In genomic region chr13:111802900-111803299, GRCm38 (mm10) we compare ENCODE assay signal across 19 mouse cellular contexts. TPM values are rescaled to one million over a fixed set of nuclear protein-coding genes. Genes with fewer than 3 reads are reported as not detected.
DNase-seq lines count a peak whose midpoint lies in the region; ATAC-seq lines count a peak whose summit lies in the region.
"Had no signal": no experiment of that assay in that cellular context is flagged by ENCODE, and none has a peak within 500 bp of the region (broad histone marks: within the 10 kb centered on the region; RNA-seq: fewer than 3 reads in every experiment).

No protein-coding gene starts in this region.

- no peaks in the 10 kb centered on the region for H3K36me3 ChIP-seq in embryonic facial prominence, embryonic 13.5 days
- H3K36me3 ChIP-seq in embryonic facial prominence, embryonic 10.5 days (replicated peaks): no peaks in the 10 kb centered on the region
- H3K36me3 ChIP-seq in kidney, embryonic 16.5 days (ENCODE audit: insufficient read depth, low read length): no peaks in the 10 kb centered on the region
- no peaks in the 10 kb centered on the region for H3K36me3 ChIP-seq in forebrain, embryonic 15.5 days
- H3K36me3 ChIP-seq: liver, embryonic 13.5 days; midbrain, embryonic 13.5 days; neural tube, embryonic 13.5 days had no signal

- H3K4me1 ChIP-seq in embryonic facial prominence, embryonic 13.5 days: peaks cover 77% of the 10 kb centered on the region
- peaks cover 85% of the 10 kb centered on the region for H3K4me1 ChIP-seq in embryonic facial prominence, embryonic 10.5 days
- peaks cover 86% of the 10 kb centered on the region for H3K4me1 ChIP-seq in kidney, embryonic 16.5 days (ENCODE audit: insufficient read depth, low read length)
- peaks cover 46% of the 10 kb centered on the region for H3K4me1 ChIP-seq in forebrain, embryonic 15.5 days

- no peaks in the 10 kb centered on the region for H3K27me3 ChIP-seq in embryonic facial prominence, embryonic 13.5 days
- no peaks in the 10 kb centered on the region for H3K27me3 ChIP-seq in embryonic facial prominence, embryonic 10.5 days (replicated peaks; ENCODE audit: low read depth, poor library complexity, severe bottlenecking)
- H3K27me3 ChIP-seq in kidney, embryonic 16.5 days (ENCODE audit: insufficient read depth, low read length): no peaks in the 10 kb centered on the region
- no peaks in the 10 kb centered on the region for H3K27me3 ChIP-seq in forebrain, embryonic 15.5 days
- H3K27me3 ChIP-seq: liver, embryonic 13.5 days; midbrain, embryonic 13.5 days; neural tube, embryonic 13.5 days had no signal

- ATAC-seq in embryonic facial prominence, embryonic 13.5 days (ENCODE audit: insufficient number of reproducible peaks, insufficient read depth, low FRiP score, low TSS enrichment, low read depth): no peak
- no peak for ATAC-seq in kidney, embryonic 16.5 days (ENCODE audit: low FRiP score, low TSS enrichment)
- no peak for ATAC-seq in forebrain, embryonic 15.5 days (replicated peaks)
- ATAC-seq: forebrain, postnatal 0 days; lung, postnatal 0 days; midbrain, embryonic 13.5 days had no signal

- no peak for DNase-seq in embryonic facial prominence, embryonic 10.5 days (ENCODE audit: low spot score)
- no peak for DNase-seq in kidney, postnatal 25 days
- DNase-seq in testis, postnatal 10 days (ENCODE audit: low spot score): peak; percentile 30
- DNase-seq in testis, postnatal 14 days (ENCODE audit: low spot score): no peak
- DNase-seq in adrenal gland, postnatal 10 days: no peak
- DNase-seq: adrenal gland, adult 2 months; cerebellum, adult 9-10 months; forebrain, postnatal 0 days; heart, postnatal 14 days; liver, embryonic 13.5 days; thymus, postnatal 36 days had no signal

- peak overlapping the region; percentile 48 for H3K27ac ChIP-seq in embryonic facial prominence, embryonic 13.5 days
- H3K27ac ChIP-seq in embryonic facial prominence, embryonic 10.5 days (replicated peaks): no peak overlapping the region
- peak overlapping the region; percentile 69 for H3K27ac ChIP-seq in kidney, embryonic 16.5 days (ENCODE audit: low read length)
- H3K27ac ChIP-seq in forebrain, embryonic 15.5 days (replicated peaks): no peak overlapping the region
- H3K27ac ChIP-seq: hindbrain, embryonic 14.5 days; midbrain, embryonic 13.5 days; neural tube, embryonic 13.5 days had no signal

- H3K4me3 ChIP-seq in embryonic facial prominence, embryonic 13.5 days: no peak overlapping the region
- no peak overlapping the region for H3K4me3 ChIP-seq in embryonic facial prominence, embryonic 10.5 days
- no peak overlapping the region for H3K4me3 ChIP-seq in kidney, embryonic 16.5 days (ENCODE audit: low read length)
- no peak overlapping the region for H3K4me3 ChIP-seq in forebrain, embryonic 15.5 days
- H3K4me3 ChIP-seq: liver, embryonic 13.5 days; midbrain, embryonic 13.5 days; neural tube, embryonic 13.5 days had no signal

- H3K9ac ChIP-seq in embryonic facial prominence, embryonic 13.5 days: no peak overlapping the region
- H3K9ac ChIP-seq in kidney, embryonic 16.5 days (replicated peaks; ENCODE audit: low read length): peak overlapping the region; percentile 43
- no peak overlapping the region for H3K9ac ChIP-seq in forebrain, embryonic 15.5 days (replicated peaks)
- H3K9ac ChIP-seq: forebrain, postnatal 0 days; hindbrain, embryonic 14.5 days; liver, embryonic 13.5 days; midbrain, embryonic 13.5 days; neural tube, embryonic 13.5 days had no signal

- H3K4me2 ChIP-seq in embryonic facial prominence, embryonic 13.5 days: peak overlapping the region; percentile 36
- H3K4me2 ChIP-seq in kidney, embryonic 16.5 days (replicated peaks; ENCODE audit: low read depth, low read length): peak overlapping the region; percentile 72
- no peak overlapping the region for H3K4me2 ChIP-seq in forebrain, embryonic 15.5 days (replicated peaks)
- H3K4me2 ChIP-seq: heart, embryonic 11.5 days; hindbrain, embryonic 14.5 days; liver, embryonic 13.5 days; midbrain, embryonic 13.5 days; neural tube, embryonic 13.5 days had no signal

- no peaks in the 10 kb centered on the region for H3K9me3 ChIP-seq in embryonic facial prominence, embryonic 13.5 days
- H3K9me3 ChIP-seq in embryonic facial prominence, embryonic 10.5 days: no peaks in the 10 kb centered on the region
- H3K9me3 ChIP-seq in kidney, embryonic 16.5 days (ENCODE audit: low read length): no peaks in the 10 kb centered on the region
- no peaks in the 10 kb centered on the region for H3K9me3 ChIP-seq in forebrain, embryonic 15.5 days
- H3K9me3 ChIP-seq: liver, embryonic 13.5 days; midbrain, embryonic 13.5 days; neural tube, embryonic 13.5 days had no signal

- 85% methylated on average over 11 of the region's 11 CpGs for WGBS in embryonic facial prominence, embryonic 13.5 days
- 90% methylated on average over 11 of the region's 11 CpGs for WGBS in embryonic facial prominence, embryonic 10.5 days
- 70% methylated on average over 11 of the region's 11 CpGs for WGBS in kidney, embryonic 16.5 days
- 91% methylated on average over 11 of the region's 11 CpGs for WGBS in forebrain, embryonic 15.5 days

RNA-seq across cellular contexts. Expression of gene Map3k1, which starts 5.9 kb away (rescaled TPM):
- polyA plus RNA-seq in embryonic facial prominence, embryonic 13.5 days (2015; fragmentation: Nextera tagmentation; extraction: Ambion mirVana): 16.1 and 20.5 TPM in 2 replicates
- polyA plus RNA-seq in embryonic facial prominence, embryonic 10.5 days (2016; fragmentation: Nextera tagmentation; extraction: Ambion mirVana): 15.7 and 16.1 TPM in 2 replicates
- 26.6 and 31.1 TPM in 2 replicates for polyA plus RNA-seq in kidney, embryonic 16.5 days (2015; fragmentation: Nextera tagmentation; extraction: Ambion mirVana)
- total RNA-seq in adrenal gland, postnatal 10 days (2021): 10 to 100 TPM; 51.1 to 81.1 TPM
- polyA plus RNA-seq in forebrain, embryonic 15.5 days (2015; fragmentation: Nextera tagmentation; extraction: Ambion mirVana): 9.8 and 9.9 TPM in 2 replicates

Comparison
In these comparisons a context has a peak if more than half of its experiments do, and no peak if none do; other contexts are left out.
1. H3K27ac ChIP-seq: peak in embryonic facial prominence, embryonic 13.5 days (single experiment) and kidney, embryonic 16.5 days (single experiment); none in embryonic facial prominence, embryonic 10.5 days (single experiment) and forebrain, embryonic 15.5 days (single experiment).